Mouse (Mus musculus) neural tube, embryonic 11.5 days (tissue): ENCODE results near the gene Tmod2. TPM values are rescaled to one million over a fixed set of nuclear protein-coding genes. Genes with fewer than 3 reads are reported as not detected.
"Not testable (repeated sequence)": the region's sequence is repeated elsewhere in the genome, so short reads cannot be mapped to it uniquely, and the experiment has no call there.

Experiments
- ATAC-seq: fragments of 200-750 bp; cut with Nextera tagmentation; 2 replicates; pipeline ENCODE4 v1.8.0; 2017; ENCODE audit warnings: moderate number of reproducible peaks, mild to moderate bottlenecking, moderate TSS enrichment, moderate library complexity; ENCODE audit not compliant: insufficient read depth, low FRiP score, low TSS enrichment
- DNase-seq: peaks from one replicate; pipeline ENCODE4 v3.0.0-alpha.2; 2015; ENCODE audit warnings: low spot score
- H3K27ac ChIP-seq: fragments of 300-500 bp; sonication (generic); 2 replicates; pipeline ENCODE4 v1.5.1; 2014; ENCODE audit warnings: low read depth, mild to moderate bottlenecking, low read length
- H3K27me3 ChIP-seq: fragments of 300-500 bp; sonication (generic); 2 replicates; pipeline ENCODE4 v1.6.1; 2014; ENCODE audit warnings: mild to moderate bottlenecking, low read length, mixed read lengths; ENCODE audit not compliant: control insufficient read depth, insufficient read depth
- H3K36me3 ChIP-seq: fragments of 300-500 bp; sonication (generic); 2 replicates; pipeline ENCODE4 v1.6.1; 2014; ENCODE audit warnings: mild to moderate bottlenecking, low read length, moderate library complexity, mixed read lengths; ENCODE audit not compliant: control insufficient read depth, insufficient read depth
- H3K4me1 ChIP-seq: fragments of 300-500 bp; sonication (generic); 2 replicates; pipeline ENCODE4 v1.6.1; 2014; ENCODE audit warnings: low read length, mixed read lengths; ENCODE audit not compliant: control insufficient read depth, insufficient read depth
- H3K4me2 ChIP-seq: fragments of 300-500 bp; sonication (generic); 2 replicates; pipeline ENCODE4 v1.6.1; 2014; ENCODE audit warnings: low read depth, mild to moderate bottlenecking, moderate library complexity
- H3K4me3 ChIP-seq: fragments of 300-500 bp; sonication (generic); 2 replicates; pipeline ENCODE4 v1.5.1; 2014; ENCODE audit warnings: low read depth, low read length
- H3K9ac ChIP-seq: fragments of 300-500 bp; sonication (generic); 2 replicates; pipeline ENCODE4 v1.6.1; 2014; ENCODE audit warnings: mild to moderate bottlenecking, low read length
- H3K9me3 ChIP-seq: fragments of 300-500 bp; sonication (generic); 2 replicates; pipeline ENCODE4 v1.6.1; 2016; ENCODE audit warnings: low read length; ENCODE audit not compliant: control insufficient read depth
- WGBS: fragments of 180-500 bp; shearing (Covaris S2); extraction: QIAGEN DNeasy Blood & Tissue Kit; methylation state at CpG from one replicate; pipeline ENCODE4 v1.1.7; 2014; 5-methylcytosine and 5-hydroxymethylcytosine counted together
- polyA plus RNA-seq: library from polyadenylated mRNA; unstranded; fragments of >200 nt; fragmentation: Nextera tagmentation; extraction: Ambion mirVana; gene quantifications from 2 replicates; pipeline ENCODE4 v1.2.1, GENCODE M21; 2014

Gene Tmod2
- polyA plus RNA-seq, 1 experiment from 2014 or later: 58.8 TPM

- 64% methylated on average over 10 of the region's 10 CpGs for WGBS
- H3K4me2 ChIP-seq: no peak overlapping the region
- ATAC-seq: no peak
- H3K27ac ChIP-seq: no peak overlapping the region
- no peak overlapping the region for H3K9ac ChIP-seq
- H3K27me3 ChIP-seq: no peaks in the 10 kb centered on the region
- peak; percentile 11 for DNase-seq
- H3K36me3 ChIP-seq: no peaks in the 10 kb centered on the region
- no peak overlapping the region for H3K4me3 ChIP-seq
- H3K9me3 ChIP-seq: no peaks in the 10 kb centered on the region
- H3K4me1 ChIP-seq: no peaks in the 10 kb centered on the region
These were observed 21.0 kb upstream of the Tmod2 start for GRCm38 (mm10) chr9:75632111-75632510.

- Histone ChIP-seq H3K27ac (no peak overlapping the region), H3K27me3 (no peaks in the 10 kb centered on the region), H3K4me1 (no peaks in the 10 kb centered on the region), H3K4me3 (no peak overlapping the region), H3K4me2 (no peak overlapping the region), H3K9ac (no peak overlapping the region), H3K9me3 (no peaks in the 10 kb centered on the region), H3K36me3 (no peaks in the 10 kb centered on the region)
- DNase-seq (no peak), ATAC-seq (no peak)
- whole genome bisulfite sequencing: 81% methylated on average over 8 of the region's 8 CpGs
These were observed 19.8 kb upstream of the Tmod2 start for GRCm38 (mm10) chr9:75630823-75631454.

GRCm38 (mm10) chr9:75626308-75626604, 15.1 kb upstream of the Tmod2 start:
- H3K9me3 ChIP-seq: no peaks in the 10 kb centered on the region
- peak overlapping the region; percentile 88 for H3K4me2 ChIP-seq
- peak overlapping the region; percentile 67 for H3K27ac ChIP-seq
- H3K9ac ChIP-seq: peak overlapping the region; percentile 82
- no peaks in the 10 kb centered on the region for H3K4me1 ChIP-seq
- H3K36me3 ChIP-seq: no peaks in the 10 kb centered on the region
- DNase-seq: no peak
- ATAC-seq: no peak; the same call in 1 of the 2 replicates
- 2% methylated on average over 14 of the region's 14 CpGs for WGBS
- peak overlapping the region; percentile 75 for H3K4me3 ChIP-seq
- H3K27me3 ChIP-seq: no peaks in the 10 kb centered on the region

GRCm38 (mm10) chr9:75625556-75626307, 14.6 kb upstream of the Tmod2 start, which contains the start of gene Lysmd2:
Gene Lysmd2, plus strand, starts transcription at chr9:75625741.
- ATAC-seq (peak; percentile 88), DNase-seq (peak; percentile 81)
- peak within 1 kb of the TSS; percentile 67 for H3K27ac ChIP-seq
- H3K9me3 ChIP-seq: no peaks in the 10 kb centered on the region
- no peaks in the 10 kb centered on the region for H3K4me1 ChIP-seq
- H3K36me3 ChIP-seq: no peaks in the 10 kb centered on the region
- peak within 1 kb of the TSS; percentile 75 for H3K4me3 ChIP-seq
- under 1% methylated on average over 37 of the region's 94 CpGs for WGBS
- H3K27me3 ChIP-seq: no peaks in the 10 kb centered on the region
- peak within 1 kb of the TSS; percentile 88 for H3K4me2 ChIP-seq
- peak within 1 kb of the TSS; percentile 82 for H3K9ac ChIP-seq

- no peaks in the 10 kb centered on the region for H3K36me3 ChIP-seq
- H3K27me3 ChIP-seq: no peaks in the 10 kb centered on the region
- no peaks in the 10 kb centered on the region for H3K9me3 ChIP-seq
- WGBS: 17% methylated on average over 16 of the region's 18 CpGs
- H3K4me1 ChIP-seq: no peaks in the 10 kb centered on the region
- peak overlapping the region; percentile 88 for H3K4me2 ChIP-seq
- H3K4me3 ChIP-seq: peak overlapping the region; percentile 75
- H3K27ac ChIP-seq: peak overlapping the region; percentile 67
- DNase-seq: no peak
- peak overlapping the region; percentile 82 for H3K9ac ChIP-seq
- peak; percentile 14 for ATAC-seq
These were observed 13.9 kb upstream of the Tmod2 start for GRCm38 (mm10) chr9:75624983-75625555.

- DNase-seq (no peak), ATAC-seq (no peak)
- Histone ChIP-seq H3K9me3 (no peaks in the 10 kb centered on the region), H3K4me1 (no peaks in the 10 kb centered on the region), H3K27ac (no peak overlapping the region), H3K4me2 (no peak overlapping the region), H3K36me3 (no peaks in the 10 kb centered on the region), H3K4me3 (no peak overlapping the region), H3K9ac (no peak overlapping the region), H3K27me3 (no peaks in the 10 kb centered on the region)
- WGBS: 82% methylated on average over 3 of the region's 3 CpGs
These were observed 10.3 kb upstream of the Tmod2 start for GRCm38 (mm10) chr9:75621428-75621827.

GRCm38 (mm10) chr9:75619761-75620160, 8.6 kb upstream of the Tmod2 start:
- H3K4me1 ChIP-seq, H3K4me3 ChIP-seq, H3K9ac ChIP-seq, ATAC-seq, H3K27me3 ChIP-seq, H3K9me3 ChIP-seq, DNase-seq, H3K4me2 ChIP-seq, H3K27ac ChIP-seq, H3K36me3 ChIP-seq: not testable (repeated sequence)
- 95% methylated on average over 2 of the region's 2 CpGs for WGBS

- Histone ChIP-seq H3K9ac (no peak overlapping the region), H3K36me3 (no peaks in the 10 kb centered on the region), H3K4me2 (no peak overlapping the region), H3K4me3 (no peak overlapping the region), H3K27me3 (no peaks in the 10 kb centered on the region), H3K27ac (no peak overlapping the region), H3K4me1 (no peaks in the 10 kb centered on the region), H3K9me3 (no peaks in the 10 kb centered on the region)
- ATAC-seq (no peak), DNase-seq (no peak)
- WGBS: 78% methylated on average over 6 of the region's 6 CpGs
These were observed 7.8 kb upstream of the Tmod2 start for GRCm38 (mm10) chr9:75618836-75619400.
